Mouse (Mus musculus) embryonic facial prominence, embryonic 11.5 days (tissue): ENCODE measurements around the gene Slc17a7. TPM values are rescaled to one million over a fixed set of nuclear protein-coding genes. Genes with fewer than 3 reads are reported as not detected.

Experiments used
- ATAC-seq: fragments of 200-750 bp; cut with Nextera tagmentation; replicated peaks from 2 replicates; pipeline ENCODE4 v1.8.0; 2017; ENCODE audit warnings: low read depth; ENCODE audit not compliant: insufficient number of reproducible peaks, low FRiP score, low TSS enrichment
- DNase-seq: peaks from one replicate; pipeline ENCODE4 v3.0.0-alpha.2; 2015; ENCODE audit warnings: low spot score
- H3K27ac ChIP-seq: fragments of 300-500 bp; sonication (generic); replicated peaks from 2 replicates; pipeline ENCODE4 v1.5.1; 2014; ENCODE audit warnings: mild to moderate bottlenecking, low read depth, low read length, control low read depth
- H3K27me3 ChIP-seq: fragments of 300-500 bp; sonication (generic); 2 replicates; pipeline ENCODE4 v1.6.1; 2014; ENCODE audit warnings: mild to moderate bottlenecking, low read length, moderate library complexity, mixed read lengths; ENCODE audit not compliant: control insufficient read depth, insufficient read depth
- H3K36me3 ChIP-seq: fragments of 300-500 bp; sonication (generic); replicated peaks from 2 replicates; pipeline ENCODE4 v1.6.1; 2014; ENCODE audit warnings: low read depth, mild to moderate bottlenecking, low read length, moderate library complexity, mixed read lengths; ENCODE audit not compliant: control insufficient read depth, insufficient read depth
- H3K4me1 ChIP-seq: fragments of 300-500 bp; sonication (generic); 2 replicates; pipeline ENCODE4 v1.6.1; 2014; ENCODE audit warnings: low read length, mixed read lengths; ENCODE audit not compliant: control insufficient read depth, insufficient read depth
- H3K4me2 ChIP-seq: fragments of 300-500 bp; sonication (generic); 2 replicates; pipeline ENCODE4 v1.6.1; 2014; ENCODE audit warnings: low read depth, mild to moderate bottlenecking, control low read depth, low read length, moderate library complexity
- H3K4me3 ChIP-seq: fragments of 300-500 bp; sonication (generic); 2 replicates; pipeline ENCODE4 v1.5.1; 2014; ENCODE audit warnings: low read depth, low read length, control low read depth
- H3K9ac ChIP-seq: fragments of 300-500 bp; sonication (generic); replicated peaks from 2 replicates; pipeline ENCODE4 v1.6.1; 2014; ENCODE audit warnings: mild to moderate bottlenecking, control low read depth, low read length
- H3K9me3 ChIP-seq: fragments of 300-500 bp; sonication (generic); replicated peaks from 2 replicates; pipeline ENCODE4 v1.6.1; 2016; ENCODE audit warnings: mild to moderate bottlenecking, low read length, inconsistent platforms, mixed read lengths; ENCODE audit not compliant: control insufficient read depth
- WGBS: fragments of 180-500 bp; shearing (Covaris S2); extraction: QIAGEN DNeasy Blood & Tissue Kit; methylation state at CpG from one replicate; pipeline ENCODE4 v1.1.7; 2014; 5-methylcytosine and 5-hydroxymethylcytosine counted together
- polyA plus RNA-seq: library from polyadenylated mRNA; unstranded; fragments of >200 nt; fragmentation: Nextera tagmentation; extraction: Ambion mirVana; gene quantifications from 2 replicates; pipeline ENCODE4 v1.2.1, GENCODE M21; 2014

The Slc17a7 gene
- polyA plus RNA-seq, 1 experiment from 2014 or later, result 1.1 TPM

DNA sequence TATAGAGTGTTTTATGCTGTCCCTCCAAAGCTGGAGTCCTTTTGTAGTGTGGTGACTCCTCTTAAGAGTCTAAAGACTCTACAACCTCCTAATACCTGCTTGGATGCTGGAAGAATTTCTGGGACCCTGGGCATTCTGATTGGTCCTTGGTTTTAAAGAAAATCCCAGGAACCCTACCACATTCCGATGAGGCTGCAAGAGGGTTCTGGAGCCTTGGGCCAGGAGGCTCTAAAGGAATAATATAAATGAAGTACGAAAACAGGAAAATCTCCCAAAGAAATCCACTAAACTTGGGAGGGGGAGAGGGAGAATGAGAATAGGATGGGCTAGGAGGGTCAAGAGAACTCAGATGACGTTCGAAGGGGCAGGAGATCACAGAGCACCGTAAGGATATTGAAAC lies 10.2 kb upstream of the Slc17a7 start:
- peak overlapping the region; percentile 84 for H3K4me2 ChIP-seq
- H3K4me1 ChIP-seq, result peaks cover 6% of the 10 kb centered on the region
- no peaks in the 10 kb centered on the region for H3K36me3 ChIP-seq
- no peak for ATAC-seq
- no peaks in the 10 kb centered on the region for H3K27me3 ChIP-seq
- no peaks in the 10 kb centered on the region for H3K9me3 ChIP-seq
- H3K4me3 ChIP-seq, result peak overlapping the region; percentile 60
- WGBS, result 3% methylated on average over 5 of the region's 5 CpGs
- peak overlapping the region; percentile 86 for H3K9ac ChIP-seq
- peak overlapping the region; percentile 75 for H3K27ac ChIP-seq
- no peak for DNase-seq

- Histone ChIP-seq H3K4me1 (peaks cover 6% of the 10 kb centered on the region), H3K27me3 (no peaks in the 10 kb centered on the region), H3K36me3 (no peaks in the 10 kb centered on the region; the same call in 1 of the 2 replicates), H3K27ac (peak within 1 kb of the TSS; percentile 75), H3K9ac (peak within 1 kb of the TSS; percentile 86), H3K4me2 (peak within 1 kb of the TSS; percentile 84), H3K4me3 (peak within 1 kb of the TSS; percentile 60), H3K9me3 (no peaks in the 10 kb centered on the region)
- peak; percentile 93 for ATAC-seq
- DNase-seq, result peak; percentile 97
- 5% methylated on average over 69 of the region's 69 CpGs for WGBS
These were observed 9.4 kb upstream of the Slc17a7 start, which contains the start of the genes Pih1d1 and Aldh16a1 for GRCm38 (mm10) chr7:45154096-45154992. Gene Pih1d1, plus strand, starts transcription at chr7:45154303. Gene Aldh16a1, minus strand, starts transcription at chr7:45154584.

- peak overlapping the region; percentile 39; the same call in 1 of the 2 replicates for H3K4me2 ChIP-seq
- H3K9me3 ChIP-seq, result no peaks in the 10 kb centered on the region
- peak overlapping the region; percentile 60 for H3K4me3 ChIP-seq
- no peak overlapping the region for H3K27ac ChIP-seq
- H3K4me1 ChIP-seq, result peaks cover 6% of the 10 kb centered on the region
- H3K9ac ChIP-seq, result no peak overlapping the region; the same call in 1 of the 2 replicates
- DNase-seq, result peak; percentile 51
- 79% methylated on average over 12 of the region's 12 CpGs for WGBS
- no peaks in the 10 kb centered on the region; the same call in 1 of the 2 replicates for H3K36me3 ChIP-seq
- ATAC-seq, result no peak; the same call in 1 of the 2 replicates
- no peaks in the 10 kb centered on the region for H3K27me3 ChIP-seq
These were observed 8.7 kb upstream of the Slc17a7 start for GRCm38 (mm10) chr7:45154993-45155514.

- DNase-seq (no peak), ATAC-seq (no peak)
- no peaks in the 10 kb centered on the region for H3K9me3 ChIP-seq
These were observed 8.2 kb upstream of the Slc17a7 start for GRCm38 (mm10) chr7:45155590-45155989.

DNA sequence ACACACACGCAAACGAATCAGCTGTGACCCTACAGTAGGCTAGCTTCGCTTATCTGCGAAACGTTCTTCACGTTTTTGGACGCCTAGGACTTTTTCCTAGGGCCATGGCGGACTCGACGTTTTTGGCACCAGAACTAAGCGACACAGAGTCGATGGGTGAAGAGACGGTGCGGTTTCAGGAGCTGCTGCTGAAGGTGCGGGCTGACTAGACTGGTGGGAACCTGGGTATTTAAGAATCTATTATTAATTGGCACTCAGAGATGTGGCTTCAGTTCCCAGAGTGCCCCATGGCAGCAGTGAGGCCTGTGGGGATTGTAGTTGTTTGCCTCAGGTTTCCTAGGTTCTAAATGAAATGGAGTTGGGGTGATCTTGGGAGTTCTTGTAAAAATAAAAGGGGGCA lies 7.5 kb upstream of the Slc17a7 start:
- H3K4me1 ChIP-seq, result peaks cover 2% of the 10 kb centered on the region; the same call in 1 of the 2 replicates
- no peak overlapping the region for H3K9ac ChIP-seq
- no peaks in the 10 kb centered on the region for H3K9me3 ChIP-seq
- no peak overlapping the region for H3K4me3 ChIP-seq
- no peaks in the 10 kb centered on the region; the same call in 1 of the 2 replicates for H3K36me3 ChIP-seq
- WGBS, result 95% methylated on average over 15 of the region's 15 CpGs
- H3K27me3 ChIP-seq, result no peaks in the 10 kb centered on the region
- no peak for DNase-seq
- ATAC-seq, result no peak
- no peak overlapping the region for H3K27ac ChIP-seq
- H3K4me2 ChIP-seq, result no peak overlapping the region

More at GRCm38 (mm10) chr7:45155590-45155989, 8.2 kb upstream of the Slc17a7 start:
- peaks cover 6% of the 10 kb centered on the region for H3K4me1 ChIP-seq
- no peaks in the 10 kb centered on the region; the same call in 1 of the 2 replicates for H3K36me3 ChIP-seq
- no peak overlapping the region for H3K9ac ChIP-seq
- 88% methylated on average over 9 of the region's 9 CpGs for WGBS
- no peak overlapping the region for H3K4me2 ChIP-seq
- no peak overlapping the region for H3K27ac ChIP-seq
- no peaks in the 10 kb centered on the region for H3K27me3 ChIP-seq
- no peak overlapping the region for H3K4me3 ChIP-seq

DNA sequence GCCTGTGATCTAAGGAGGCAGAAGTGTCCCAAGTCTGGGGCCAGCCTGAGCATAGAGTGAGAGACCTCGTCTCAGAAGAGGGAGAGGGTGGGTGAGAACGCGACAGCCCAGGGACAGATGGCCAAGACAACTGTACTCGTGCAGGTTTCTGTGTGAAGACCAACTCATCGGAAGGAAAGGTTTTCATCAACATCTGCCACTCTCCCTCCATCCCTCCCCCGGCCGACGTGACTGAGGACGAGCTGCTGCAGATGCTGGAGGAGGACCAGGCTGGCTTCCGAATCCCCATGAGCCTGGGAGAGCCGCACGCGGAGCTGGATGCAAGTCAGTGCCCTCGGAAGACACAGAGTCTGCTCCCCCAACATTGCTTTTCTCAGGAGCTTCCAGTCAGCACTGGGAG lies 6.3 kb upstream of the Slc17a7 start:
- H3K36me3 ChIP-seq, result no peaks in the 10 kb centered on the region; the same call in 1 of the 2 replicates
- DNase-seq (no peak), ATAC-seq (no peak)
- no peaks in the 10 kb centered on the region for H3K9me3 ChIP-seq
- H3K4me2 ChIP-seq, result no peak overlapping the region
- H3K4me3 ChIP-seq, result no peak overlapping the region
- H3K27me3 ChIP-seq, result no peaks in the 10 kb centered on the region
- no peak overlapping the region for H3K27ac ChIP-seq
- peaks cover 2% of the 10 kb centered on the region for H3K4me1 ChIP-seq
- no peak overlapping the region for H3K9ac ChIP-seq
- WGBS, result 88% methylated on average over 14 of the region's 14 CpGs

DNA sequence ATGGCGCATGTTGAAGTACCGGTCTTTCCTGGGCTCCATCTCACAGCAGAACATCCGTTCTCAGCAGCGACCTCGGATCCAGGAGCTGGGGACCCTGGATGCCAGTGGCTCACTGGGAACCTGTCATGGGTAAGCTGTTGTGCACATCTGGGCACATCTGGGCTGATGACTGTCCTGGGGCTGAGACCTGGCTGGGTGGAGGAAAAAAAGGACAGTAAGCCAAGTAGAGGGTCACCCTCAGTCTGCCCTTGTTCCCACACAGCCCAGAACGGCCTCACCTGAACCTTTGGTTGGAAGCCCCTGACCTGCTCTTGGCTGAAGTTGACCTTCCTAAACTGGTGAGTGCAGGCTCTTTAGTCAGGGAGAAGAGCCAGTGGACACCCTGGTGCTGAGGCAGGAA lies 4.8 kb upstream of the Slc17a7 start:
- peaks cover 12% of the 10 kb centered on the region for H3K27me3 ChIP-seq
- H3K9ac ChIP-seq, result no peak overlapping the region
- DNase-seq (no peak), ATAC-seq (no peak)
- no peaks in the 10 kb centered on the region for H3K9me3 ChIP-seq
- WGBS, result 90% methylated on average over 6 of the region's 6 CpGs
- H3K27ac ChIP-seq, result no peak overlapping the region
- H3K36me3 ChIP-seq, result no peaks in the 10 kb centered on the region; the same call in 1 of the 2 replicates
- no peak overlapping the region for H3K4me3 ChIP-seq
- no peak overlapping the region for H3K4me2 ChIP-seq
- H3K4me1 ChIP-seq, result peaks cover 4% of the 10 kb centered on the region; the same call in 1 of the 2 replicates
